Mouse (Mus musculus): ENCODE measurements at regions not wholly inside any gene's neighbourhood (a gene's known extent, or its start where the extent isn't known, plus 50 kb on each side); places are given as distances from the start of the nearest gene placed in this dataset.

GRCm38 (mm10) chr10:102943156-102943555 is 86.9 kb downstream of the Alx1 start:
- DNase-seq: no peak
- intact Hi-C loops (cut with DNase I; ENCODE audit: low total_unique reads): no loop called here

GRCm38 (mm10) chr10:102940823-102941519 is 89.0 kb downstream of the Alx1 start:
- DNase-seq: no peak
- intact Hi-C loops (cut with DNase I; ENCODE audit: low total_unique reads): no loop called here

DNA sequence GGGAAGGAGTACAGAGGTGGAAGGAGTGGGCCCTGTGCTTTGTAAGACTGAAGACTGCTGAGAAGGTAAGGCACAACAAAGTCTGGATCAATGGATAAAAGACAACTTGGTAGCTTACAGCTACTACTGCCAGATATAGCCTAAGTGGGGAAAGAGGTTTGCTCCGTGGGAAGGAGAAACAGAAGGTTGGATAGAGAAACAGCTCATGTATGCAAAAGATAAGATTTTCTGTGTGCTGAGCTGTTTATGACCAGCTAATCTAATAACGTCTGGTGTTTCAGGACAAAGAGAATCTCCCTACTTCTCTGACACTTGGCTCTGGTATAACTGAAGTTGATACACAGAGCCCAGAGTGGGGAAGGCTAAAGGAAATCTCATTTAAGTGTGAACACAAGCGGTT is 98.6 kb downstream of the Alx1 start:
- no peak for DNase-seq
- intact Hi-C loops (cut with DNase I; ENCODE audit: low total_unique reads): no loop called here

DNA sequence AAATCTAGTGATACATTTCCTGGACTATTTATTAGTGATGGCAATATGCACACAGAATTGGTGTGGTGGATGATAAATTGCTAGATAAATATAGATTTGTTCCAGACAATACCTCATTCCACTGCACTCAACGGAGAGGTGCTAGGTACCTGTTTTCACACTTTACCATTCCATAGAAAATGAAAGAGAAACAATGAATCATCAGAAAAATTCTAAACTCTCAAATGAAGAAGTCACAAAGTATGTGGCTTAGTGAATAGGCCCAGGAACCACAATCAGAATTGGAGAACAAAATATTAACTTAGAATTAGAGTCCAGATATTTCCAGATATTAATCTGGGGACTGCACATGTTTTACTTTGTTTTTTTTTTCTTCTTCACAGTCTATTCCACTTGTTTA is 101.4 kb downstream of the Alx1 start:
- intact Hi-C loops (cut with DNase I; ENCODE audit: low total_unique reads): no loop called here
- no peak for DNase-seq

DNA sequence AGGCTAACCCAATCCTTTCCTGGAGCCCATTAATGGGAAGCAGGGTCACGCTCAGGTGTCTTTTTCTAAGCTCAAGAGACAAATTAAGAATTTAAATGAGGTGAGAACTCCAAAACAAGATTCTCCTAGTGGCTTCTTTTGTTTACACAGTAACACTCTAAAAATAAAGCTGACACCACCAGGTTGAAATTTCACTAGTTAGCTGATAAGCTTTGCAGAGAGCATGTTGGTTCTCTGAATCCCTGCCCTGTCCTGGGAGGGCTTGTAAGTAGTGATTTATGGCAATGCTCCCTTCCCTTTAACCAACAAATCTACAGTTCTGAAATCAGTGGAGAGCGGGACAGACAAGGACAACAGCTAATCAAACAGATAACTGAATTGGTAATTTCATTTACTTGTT is 132.6 kb downstream of the Alx1 start:
- intact Hi-C loops (cut with DNase I; ENCODE audit: low total_unique reads): no loop called here
- no peak for DNase-seq

- intact Hi-C loops (cut with DNase I; ENCODE audit: low total_unique reads): no loop called here
- DNase-seq: no peak
Measured at GRCm38 (mm10) chr10:102895952-102896351, 134.1 kb downstream of the Alx1 start.

DNA sequence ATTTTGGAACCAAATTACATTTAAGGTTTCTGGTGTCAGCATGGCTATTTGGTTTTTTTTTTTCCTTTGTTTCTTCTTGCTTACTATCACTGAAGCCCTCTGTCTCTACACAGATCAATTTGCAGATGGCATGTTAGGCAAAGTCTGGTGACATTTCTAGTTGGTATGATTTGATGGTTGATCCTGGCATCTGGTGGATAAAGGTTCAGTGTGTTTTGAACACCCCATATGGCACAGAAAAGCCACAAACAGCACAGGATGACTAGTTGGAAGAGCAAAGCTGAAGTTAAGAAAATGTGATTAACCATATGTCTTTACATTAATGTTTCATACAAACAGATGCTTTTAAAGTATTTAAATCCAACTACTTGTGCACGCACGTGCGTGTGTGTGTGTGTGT is 137.6 kb downstream of the Alx1 start:
- no peak for DNase-seq
- intact Hi-C loops (cut with DNase I; ENCODE audit: low total_unique reads): no loop called here

- intact Hi-C loops (cut with DNase I; ENCODE audit: low total_unique reads): no loop called here
- DNase-seq: no peak
Measured at GRCm38 (mm10) chr10:102889709-102890108, 140.3 kb downstream of the Alx1 start.

DNA sequence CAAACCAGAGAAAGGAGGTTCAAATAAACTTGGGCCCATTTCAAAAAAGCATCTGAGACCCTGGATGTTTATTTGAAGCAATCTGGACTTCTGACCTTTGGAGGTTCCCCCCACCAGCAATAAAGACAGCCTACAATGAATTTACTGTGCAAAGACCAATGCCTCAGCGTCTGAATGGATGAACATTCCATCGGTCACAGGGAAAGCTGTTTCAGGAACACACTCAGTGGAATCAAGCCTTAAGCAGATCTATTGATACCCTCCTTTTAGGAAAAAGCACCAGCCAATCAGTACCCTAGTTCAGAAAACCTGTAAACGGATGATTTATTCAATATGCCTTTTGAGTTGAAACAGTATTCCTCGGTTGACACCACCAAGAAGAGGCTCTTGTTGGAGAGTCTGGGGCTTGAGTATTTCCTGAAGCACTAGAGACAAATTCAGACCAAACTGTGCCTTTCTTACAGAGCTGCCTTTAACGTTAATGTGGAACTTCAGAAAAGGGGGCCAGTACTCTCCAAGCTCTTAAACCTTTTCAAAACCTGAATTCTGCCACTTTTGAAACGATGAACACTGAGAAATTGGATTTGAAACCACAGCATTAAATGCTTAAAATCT is 148.1 kb downstream of the Alx1 start:
- DNase-seq: no peak
- intact Hi-C loops (cut with DNase I; ENCODE audit: low total_unique reads): no loop called here

- no peak for DNase-seq
- intact Hi-C loops (cut with DNase I; ENCODE audit: low total_unique reads): no loop called here
Measured at GRCm38 (mm10) chr10:102878010-102878409, 152.0 kb downstream of the Alx1 start.

GRCm38 (mm10) chr10:102876946-102877345 is 153.1 kb downstream of the Alx1 start:
- intact Hi-C loops (cut with DNase I; ENCODE audit: low total_unique reads): no loop called here
- no peak for DNase-seq

DNA sequence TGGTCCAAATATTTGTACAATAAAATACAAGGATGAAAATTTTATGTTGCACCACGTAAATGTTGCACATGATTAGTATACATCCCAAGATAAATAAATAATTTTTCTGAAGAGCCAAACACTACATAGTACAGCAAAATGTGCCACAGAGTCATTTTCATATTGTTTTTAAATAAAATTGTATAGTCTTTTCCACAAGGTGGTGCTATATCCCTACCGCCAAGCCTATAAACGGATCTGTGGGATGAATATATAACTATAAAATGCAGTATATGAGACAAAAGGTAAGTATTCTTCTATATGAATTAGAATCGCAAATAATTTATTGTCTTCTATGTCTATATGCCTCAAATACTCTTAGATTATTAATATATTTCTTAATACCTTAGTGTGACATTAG is 163.1 kb downstream of the Alx1 start:
- no peak for DNase-seq
- intact Hi-C loops (cut with DNase I; ENCODE audit: low total_unique reads): no loop called here

DNA sequence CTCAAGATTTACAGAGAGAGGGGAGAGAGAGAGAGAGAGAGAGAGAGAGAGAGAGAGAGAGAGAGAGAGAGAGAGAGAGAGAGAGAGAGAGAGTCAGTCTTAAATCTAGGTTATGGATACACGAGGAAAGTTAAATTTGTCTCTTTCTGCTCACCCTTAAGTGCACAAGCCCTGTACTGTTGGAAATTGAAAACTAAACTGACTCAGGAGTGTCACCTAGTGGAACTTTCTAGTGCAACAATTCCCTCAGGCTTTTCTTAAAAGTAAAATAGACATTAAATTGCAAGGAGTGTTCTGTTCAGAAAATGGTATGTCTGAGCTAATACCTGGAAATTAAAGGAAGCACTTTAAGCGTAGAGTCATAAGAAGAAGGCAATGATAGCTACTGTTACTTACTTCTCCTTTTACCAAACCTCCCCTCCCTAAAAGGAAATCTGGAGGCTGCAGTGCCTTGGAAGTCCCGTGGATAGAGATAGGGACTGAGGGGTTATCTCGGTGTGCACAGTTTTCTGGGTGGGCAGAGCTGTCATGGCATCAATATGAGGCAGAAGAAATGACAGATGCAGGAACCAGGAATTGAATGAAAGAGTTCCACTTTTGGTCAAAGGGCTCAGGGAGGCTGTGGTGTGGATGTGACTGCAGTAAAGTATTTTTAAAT is 193.3 kb downstream of the Alx1 start:
- intact Hi-C loops (cut with DNase I; ENCODE audit: low total_unique reads): no loop called here
- DNase-seq: no peak

DNA sequence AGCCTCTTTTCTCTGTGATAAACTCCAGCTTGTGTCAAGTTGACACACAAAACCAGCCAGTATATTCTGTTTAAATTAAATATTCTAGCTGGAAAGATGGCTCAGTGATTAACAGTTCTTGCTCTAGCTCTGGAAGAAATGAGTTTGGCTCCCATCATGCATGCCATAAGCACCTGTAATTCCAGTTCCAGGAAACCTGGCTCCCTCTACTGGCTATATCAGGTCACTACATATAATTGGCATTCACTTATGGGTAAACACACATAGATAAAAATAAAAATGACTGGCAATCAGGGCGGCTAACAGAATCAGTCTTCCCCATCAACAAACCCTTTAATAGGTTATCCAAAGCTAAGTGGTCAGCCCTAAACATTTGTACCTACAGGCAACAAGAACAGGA is 194.2 kb downstream of the Alx1 start:
- no peak for DNase-seq
- intact Hi-C loops (cut with DNase I; ENCODE audit: low total_unique reads): no loop called here

- no peak for DNase-seq
- intact Hi-C loops (cut with DNase I; ENCODE audit: low total_unique reads): loop anchor here (10.0 kb wide), 1 partner anchor 335 kb away; the partner anchor contains the start of gene Nts
Measured at GRCm38 (mm10) chr10:102829606-102830005, 200.4 kb downstream of the Alx1 start.

DNA sequence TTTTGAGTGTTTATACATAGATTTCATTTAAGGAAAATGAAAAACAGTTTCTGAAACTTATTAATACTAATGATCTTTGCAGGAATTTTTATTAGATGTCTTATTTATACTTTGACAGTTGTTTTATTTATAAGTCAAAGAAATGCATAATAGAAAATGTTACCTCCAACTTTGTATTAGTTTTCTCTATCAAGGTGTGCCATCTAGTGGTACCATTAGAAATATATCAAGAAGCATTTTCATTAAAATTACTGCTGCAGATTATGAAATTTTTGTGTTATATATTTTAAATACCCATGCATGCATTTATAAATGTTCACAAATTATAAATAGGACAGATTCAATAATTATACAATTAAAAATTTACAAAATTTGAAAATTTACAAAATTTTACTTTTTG is 206.6 kb downstream of the Alx1 start:
- intact Hi-C loops (cut with DNase I; ENCODE audit: low total_unique reads): loop anchor here (10.0 kb wide), 1 partner anchor 329 kb away; the partner anchor contains the start of gene Nts
- no peak for DNase-seq

GRCm38 (mm10) chr10:102801391-102801790 is 228.6 kb downstream of the Alx1 start:
- no peak for DNase-seq
- intact Hi-C loops (cut with DNase I; ENCODE audit: low total_unique reads): no loop called here

DNA sequence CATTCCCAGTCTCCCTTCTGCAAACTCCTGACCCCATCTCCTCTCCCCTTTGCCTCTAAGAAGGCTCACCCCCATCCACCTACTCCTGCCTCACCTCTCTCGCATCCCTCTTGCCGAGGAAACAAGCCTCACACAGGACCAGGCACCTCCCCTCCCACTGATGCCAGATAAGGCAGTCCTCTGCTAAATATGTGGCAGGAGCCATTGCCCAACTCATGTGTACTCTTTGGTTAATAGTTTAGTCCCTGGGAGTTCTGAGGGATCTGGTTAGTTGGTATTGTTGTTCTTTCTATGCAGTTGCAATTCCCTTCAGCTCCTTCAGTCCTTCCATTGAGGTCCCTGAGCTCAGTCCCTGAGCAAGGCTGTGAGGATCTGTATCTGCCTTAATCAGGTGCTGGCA is 250.8 kb downstream of the Alx1 start:
- intact Hi-C loops (cut with DNase I; ENCODE audit: low total_unique reads): no loop called here
- DNase-seq: no peak

- no peak for DNase-seq
- intact Hi-C loops (cut with DNase I; ENCODE audit: low total_unique reads): no loop called here
Measured at GRCm38 (mm10) chr10:102763696-102764095, 251.7 kb downstream of the Rassf9 start.

- intact Hi-C loops (cut with DNase I; ENCODE audit: low total_unique reads): no loop called here
Measured at GRCm38 (mm10) chr10:102762378-102762777, 250.4 kb downstream of the Rassf9 start.

DNA sequence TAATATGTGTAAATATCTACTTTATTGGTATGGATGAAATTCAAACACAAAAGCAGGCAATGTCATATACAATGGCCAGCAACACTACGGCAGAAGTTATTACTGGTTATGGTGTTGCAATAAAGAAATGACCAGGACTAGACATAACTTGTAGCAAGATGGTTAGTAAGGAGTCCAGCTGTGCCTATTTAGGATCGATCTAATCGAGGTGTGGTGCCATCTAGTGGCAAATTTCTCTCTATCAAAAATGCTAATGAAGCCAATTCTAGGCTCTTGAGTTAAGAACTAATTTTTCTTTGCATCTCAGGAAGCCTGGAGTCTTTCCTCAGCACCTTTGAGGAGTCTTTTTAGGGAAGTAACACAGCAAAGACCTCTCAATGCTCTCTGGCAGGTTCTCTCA is 223.2 kb downstream of the Rassf9 start:
- intact Hi-C loops (cut with DNase I; ENCODE audit: low total_unique reads): loop anchor here (10.0 kb wide), 1 partner anchor 240 kb away; the partner anchor contains the start of gene Nts
- DNase-seq: no peak

More at GRCm38 (mm10) chr10:102762378-102762777, 250.4 kb downstream of the Rassf9 start:
- DNase-seq: no peak

Measured in gastrocnemius, postnatal 14 days (tissue).